Mouse (Mus musculus) adrenal gland, adult 18-20 months (tissue): ENCODE data around the gene Rad18. TPM values are rescaled to one million over a fixed set of nuclear protein-coding genes. Genes with fewer than 3 reads are reported as not detected.
"Not testable (repeated sequence)": the region's sequence is repeated elsewhere in the genome, so short reads cannot be mapped to it uniquely, and the experiment has no call there.

ENCODE experiments used
- DNase-seq, 2 experiments: peaks; one replicate each; pipeline ENCODE4 v3.0.0; 2021 to 2022; ENCODE audit warnings: low spot score in 2 of 2
- long read RNA-seq, 2 experiments: library from polyadenylated mRNA; stranded (forward); transcript quantifications; one replicate each; pipeline ENCODE4 v2.0.0; 2021
- total RNA-seq, 2 experiments: library from RNA; stranded (reverse); gene quantifications; 1 replicate in 1 of 2; 2 replicates in 1 of 2; pipeline ENCODE4 v1.2.3; 2021

The Rad18 gene
- total RNA-seq = 1 to 10 TPM; 4.0 to 6.1 TPM
- long read RNA-seq, experiment 1, partial matches to known transcripts = 0 of 2 reads
- long read RNA-seq, experiment 1, other reads (novel, unspliced or antisense) = 1 of 2 reads
- long read RNA-seq, experiment 2, partial matches to known transcripts = 2 of 7 reads
- long read RNA-seq, experiment 2, other reads (novel, unspliced or antisense) = 2 of 7 reads

DNA sequence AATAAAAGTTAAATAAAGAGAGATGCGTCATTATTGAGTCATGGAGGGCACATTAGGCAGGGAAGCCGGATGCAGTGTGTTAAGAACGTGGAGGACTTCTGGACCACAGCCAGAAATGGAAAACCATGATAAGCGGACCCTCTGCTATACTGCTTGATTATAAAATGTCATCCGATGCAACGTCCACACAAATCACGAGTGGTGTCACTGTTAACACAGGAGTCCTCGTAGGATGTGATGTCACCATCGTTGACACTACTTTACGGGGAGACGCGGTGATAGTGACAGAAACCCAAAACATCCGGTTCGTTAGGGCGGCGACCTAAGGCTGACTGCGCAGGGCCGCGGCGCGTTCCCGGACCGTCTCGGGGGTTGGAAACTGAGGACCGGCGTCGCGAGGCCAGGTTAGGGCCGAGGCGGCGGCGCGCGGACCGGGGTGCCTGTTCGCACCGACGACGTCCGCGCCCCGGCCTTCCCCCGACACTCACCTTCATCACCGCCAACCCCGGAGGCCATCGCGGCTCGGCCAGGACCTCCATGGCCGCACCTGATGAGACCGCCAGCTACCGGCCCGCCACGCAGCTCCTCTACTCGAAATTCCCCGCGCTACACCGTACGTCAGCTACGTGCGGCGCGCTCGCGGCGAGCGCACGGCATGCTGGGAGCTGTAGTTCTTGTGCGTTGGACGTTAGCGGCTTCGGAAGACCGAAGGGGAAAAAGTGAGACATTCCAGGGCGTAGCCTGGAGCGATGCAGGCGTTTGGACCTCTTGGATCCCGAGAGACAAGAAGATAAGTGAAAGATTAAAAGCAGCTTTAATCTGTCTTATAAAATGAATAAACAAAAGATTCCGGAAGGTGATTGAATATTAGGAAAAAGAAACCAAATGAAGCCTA, at the start of gene Rad18:
Gene Rad18 (minus strand): TSS at position 631 of the 895 bp plus-strand sequence.
- peak; percentile 79 for DNase-seq

DNA sequence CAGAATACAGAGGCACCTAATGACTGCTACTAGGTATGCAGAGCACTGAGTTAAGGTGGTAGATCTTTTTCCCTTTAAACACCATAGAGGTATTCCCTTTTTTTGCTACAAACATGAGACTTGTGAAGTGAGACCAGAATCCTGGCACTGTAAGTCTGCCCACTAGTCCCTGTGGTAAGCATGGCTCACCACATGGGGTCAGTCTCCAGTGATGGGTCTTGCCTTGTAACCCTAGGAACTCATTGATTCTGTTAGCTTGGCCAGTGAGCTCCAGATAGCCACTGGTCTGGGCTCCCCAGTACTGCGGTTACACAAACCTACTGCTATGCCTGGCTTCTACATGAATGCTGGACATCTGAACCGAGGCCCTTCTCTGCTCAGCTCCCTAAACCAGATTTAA, 45.8 kb upstream of the Rad18 start:
- no peak for DNase-seq

DNA sequence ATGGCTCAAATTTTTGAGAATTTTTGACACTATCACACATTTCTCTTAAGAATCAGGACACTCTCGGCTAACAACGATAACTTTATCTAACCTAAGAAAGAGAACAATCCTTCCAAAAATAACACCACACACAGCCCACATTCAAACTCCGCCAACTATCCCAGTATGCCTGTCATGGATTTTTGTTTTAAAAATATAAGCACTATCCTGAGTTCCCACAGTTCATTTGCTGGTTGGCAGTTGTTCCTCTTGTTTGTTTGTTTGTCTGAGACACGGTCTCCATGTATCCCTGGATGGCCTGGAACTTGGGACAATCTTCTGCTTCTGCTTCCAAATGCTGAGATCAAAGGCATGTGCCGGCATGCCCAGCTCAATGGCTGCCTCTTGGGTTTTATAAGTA, 45.3 kb upstream of the Rad18 start:
- DNase-seq = no peak

DNA sequence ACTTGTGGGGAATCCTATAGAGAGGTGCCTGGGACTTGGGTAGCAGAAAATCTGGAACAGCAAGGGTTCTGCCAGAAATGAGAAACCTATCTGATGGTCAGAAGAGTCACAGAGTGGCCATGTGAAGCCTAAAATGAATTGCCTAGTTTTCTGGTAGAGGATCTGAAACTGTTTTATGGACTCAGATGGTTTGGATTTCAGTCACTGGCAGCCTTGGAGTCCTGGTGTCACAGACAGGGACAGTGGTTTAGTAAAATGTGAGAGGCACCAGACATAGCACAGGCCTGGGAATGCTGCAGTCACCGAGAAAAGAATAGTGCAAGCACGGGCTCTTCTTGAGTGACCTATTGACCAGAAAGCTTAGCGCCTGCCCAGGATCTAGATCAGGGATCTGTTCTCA, 43.1 kb upstream of the Rad18 start:
- DNase-seq = no peak

DNA sequence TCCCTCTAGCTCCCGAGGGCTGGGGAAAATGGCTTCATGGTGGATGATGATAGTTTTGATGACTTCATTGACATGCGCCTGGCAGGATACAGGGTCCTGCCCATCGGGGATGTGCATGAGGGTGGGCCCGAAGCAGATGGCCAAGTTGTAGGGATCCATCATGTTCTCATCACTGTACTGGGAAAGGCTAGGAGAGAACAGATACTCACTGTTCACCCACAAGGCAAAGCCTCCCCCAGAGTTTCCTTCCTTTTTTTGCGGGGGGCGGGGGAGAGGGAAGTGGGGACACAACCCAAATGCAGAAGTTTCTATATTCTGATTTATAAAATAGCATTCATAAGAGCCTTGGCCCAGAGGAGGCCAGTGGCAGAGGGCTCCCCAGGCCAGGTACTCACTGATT, 42.4 kb upstream of the Rad18 start:
- no peak for DNase-seq

DNA sequence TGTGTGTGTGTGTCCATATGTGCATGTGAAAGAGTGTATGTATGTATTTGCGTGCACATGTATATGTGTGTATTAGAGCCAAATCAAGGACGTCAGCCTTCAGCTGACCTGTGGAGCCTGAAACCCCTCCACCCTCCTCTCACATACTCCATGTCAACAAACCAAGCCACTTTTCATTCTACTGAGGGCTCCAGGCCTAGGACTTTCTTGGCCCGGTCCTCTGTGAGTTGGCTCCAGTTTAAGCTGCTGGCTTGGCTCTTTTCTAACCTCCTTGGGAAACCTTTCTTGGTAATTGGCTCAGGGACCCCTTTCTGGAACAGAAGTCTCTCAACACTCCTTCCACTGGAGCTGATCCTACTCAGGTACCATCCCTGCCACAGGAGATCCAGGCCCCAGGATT, 40.0 kb upstream of the Rad18 start:
- DNase-seq = no peak

DNA sequence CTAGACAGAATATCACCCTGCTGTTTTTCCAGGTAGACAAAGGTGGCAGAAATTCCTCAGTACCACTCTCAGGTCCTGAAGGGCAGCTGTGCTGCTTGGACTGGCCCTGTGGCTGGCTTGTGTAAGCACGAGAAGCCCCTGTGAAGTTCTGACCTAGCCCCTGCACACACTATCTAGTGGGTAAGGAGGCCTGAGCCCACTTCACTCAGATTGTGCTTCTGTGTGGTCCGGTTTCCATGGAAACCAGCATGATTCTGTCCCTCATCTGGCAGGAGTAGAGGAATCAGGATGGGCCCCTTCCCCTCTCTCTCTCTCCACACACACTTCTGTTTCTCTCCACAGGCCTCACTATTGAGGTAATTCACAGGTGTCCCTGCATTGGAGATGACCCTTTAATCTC, 38.6 kb upstream of the Rad18 start:
- no peak for DNase-seq

DNA sequence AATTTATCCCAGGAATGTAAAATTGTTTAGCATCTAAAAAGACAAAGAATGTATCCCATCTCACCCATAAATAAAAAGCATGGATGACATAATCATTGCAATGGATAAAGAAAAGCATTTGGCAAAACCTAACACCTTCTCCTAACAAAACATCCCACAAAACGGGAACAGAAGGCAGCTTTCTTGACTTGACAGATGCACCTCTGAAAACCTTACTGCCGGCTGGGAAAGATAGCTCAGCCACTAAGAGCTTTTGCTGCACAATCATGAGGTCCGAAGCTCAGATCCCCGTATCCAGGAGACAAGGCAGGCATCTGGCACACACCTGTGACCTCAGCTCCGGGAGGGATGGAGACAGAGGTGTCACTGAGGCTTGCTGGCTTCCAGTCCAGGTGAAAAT, 37.5 kb upstream of the Rad18 start:
- DNase-seq = no peak

DNA sequence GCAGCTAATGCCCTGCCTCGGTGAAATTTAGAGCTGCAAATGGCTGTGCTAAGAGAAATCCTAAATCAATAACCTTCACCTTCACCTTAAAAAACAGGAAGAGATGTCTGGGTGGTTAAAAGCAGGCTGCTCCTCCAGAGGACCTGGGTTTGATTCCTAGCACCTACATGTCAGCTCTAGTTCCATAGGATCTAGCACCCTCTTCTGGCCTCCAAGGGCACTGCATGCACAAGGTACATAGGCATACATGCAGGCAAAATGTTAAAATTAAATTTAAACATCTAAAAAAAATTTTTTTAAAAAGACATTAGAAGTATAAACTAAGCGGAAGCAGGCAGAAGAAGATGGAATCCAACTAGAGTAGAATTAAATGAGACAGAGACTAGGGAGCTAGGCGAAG, 35.9 kb upstream of the Rad18 start:
- no peak for DNase-seq

DNA sequence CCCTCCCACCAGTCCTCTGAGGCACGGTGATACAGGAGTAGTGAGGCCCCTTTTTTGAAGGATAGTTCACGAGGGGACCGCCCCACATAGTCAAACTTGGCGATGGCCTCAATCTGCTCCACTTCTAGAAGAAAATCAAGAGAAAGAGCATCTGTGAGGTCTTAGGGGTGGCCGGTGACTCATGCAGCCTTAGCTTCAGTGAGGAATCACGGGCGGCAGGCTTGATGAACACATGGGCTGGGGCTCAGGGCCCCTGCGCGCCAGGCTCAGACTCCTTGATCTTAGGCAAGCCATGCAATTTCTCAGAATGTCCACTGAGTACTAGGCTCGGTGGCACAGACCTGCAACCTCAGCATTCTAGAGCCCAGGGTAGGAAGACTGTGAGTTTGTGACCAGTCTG, 34.9 kb upstream of the Rad18 start:
- peak in 1 of 2 experiments; percentile 23 for DNase-seq

DNA sequence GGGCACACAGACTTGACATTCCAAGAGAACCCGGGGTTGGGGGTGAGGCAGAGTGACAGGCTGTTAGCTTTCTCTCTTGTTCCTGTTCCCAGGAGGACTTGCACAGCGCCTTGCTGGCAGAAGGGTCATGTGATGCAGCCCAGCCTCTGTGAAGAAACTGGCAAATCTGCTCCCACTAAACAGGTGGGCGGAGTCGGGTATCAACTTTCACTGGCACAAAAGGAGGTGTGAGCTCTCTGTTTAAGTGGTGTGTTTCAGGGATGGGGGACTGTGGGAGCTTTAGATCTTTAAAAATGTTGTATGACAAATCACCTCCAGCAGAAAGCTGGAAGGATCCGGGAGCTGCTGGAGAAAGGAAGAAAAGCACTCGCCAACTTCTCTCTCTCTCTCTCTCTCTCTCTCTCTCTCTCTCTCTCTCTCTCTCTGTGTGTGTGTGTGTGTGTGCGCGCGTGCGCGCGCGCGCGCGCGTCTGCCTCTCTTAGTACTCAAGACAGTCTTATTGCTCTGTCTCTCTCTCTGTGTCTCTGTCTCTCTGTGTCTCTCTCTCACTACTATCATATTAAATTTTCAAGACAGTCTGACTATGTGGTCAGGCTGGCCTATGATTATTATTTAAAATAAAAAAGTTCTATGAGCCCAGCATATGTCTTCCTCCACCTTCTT, 32.4 kb upstream of the Rad18 start:
- no peak for DNase-seq

DNA sequence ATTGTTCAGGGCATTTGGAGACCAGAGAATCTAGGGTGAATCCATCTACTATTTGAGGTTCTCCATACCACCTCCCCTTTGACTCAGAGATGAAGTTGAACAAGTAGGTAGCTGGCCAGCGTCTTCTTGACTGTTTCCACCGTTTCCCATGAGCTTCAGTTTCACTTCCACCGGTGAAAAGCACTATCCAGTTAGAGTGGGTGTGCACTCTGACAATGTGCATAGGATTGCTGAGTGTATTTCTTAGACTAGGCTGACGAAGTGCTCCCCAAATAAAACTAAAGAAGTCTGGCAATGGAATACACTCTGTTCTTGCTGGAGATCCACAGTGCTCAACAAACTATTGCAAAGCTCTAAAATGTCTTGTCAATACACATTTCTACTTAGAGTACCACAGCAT, 29.0 kb upstream of the Rad18 start:
- no peak for DNase-seq

DNA sequence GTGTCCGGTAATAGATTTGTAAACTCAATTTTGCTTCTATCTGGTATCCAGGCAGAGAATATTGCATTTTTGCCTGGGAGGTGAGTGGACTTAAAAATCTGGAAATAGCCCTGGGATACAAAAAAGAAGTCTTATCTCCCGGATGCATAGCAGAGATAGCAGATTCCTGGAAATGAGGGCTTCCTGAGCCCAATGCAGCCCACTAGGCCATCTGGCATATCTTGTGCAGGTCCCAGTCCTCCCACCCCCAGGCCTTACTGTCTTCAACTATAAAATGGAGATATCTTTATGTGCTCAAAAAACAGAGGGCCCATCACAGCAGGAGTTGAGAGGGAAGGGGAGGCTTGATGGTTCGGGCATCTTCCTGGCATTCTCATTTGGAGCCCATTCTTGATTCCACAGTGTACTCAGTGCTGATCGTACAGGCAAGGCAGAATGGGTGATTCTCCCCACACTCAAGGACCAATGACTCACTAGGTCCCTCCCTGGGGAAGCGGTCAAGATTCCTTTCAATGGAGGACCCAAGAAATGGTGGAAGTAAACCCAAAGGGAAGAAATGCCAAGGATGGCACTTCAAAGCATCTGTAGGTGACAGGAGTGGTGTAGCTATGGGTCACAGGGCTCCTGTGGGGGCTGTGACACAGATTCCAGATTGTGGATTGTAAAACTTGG, 24.1 kb upstream of the Rad18 start:
- no peak for DNase-seq

DNA sequence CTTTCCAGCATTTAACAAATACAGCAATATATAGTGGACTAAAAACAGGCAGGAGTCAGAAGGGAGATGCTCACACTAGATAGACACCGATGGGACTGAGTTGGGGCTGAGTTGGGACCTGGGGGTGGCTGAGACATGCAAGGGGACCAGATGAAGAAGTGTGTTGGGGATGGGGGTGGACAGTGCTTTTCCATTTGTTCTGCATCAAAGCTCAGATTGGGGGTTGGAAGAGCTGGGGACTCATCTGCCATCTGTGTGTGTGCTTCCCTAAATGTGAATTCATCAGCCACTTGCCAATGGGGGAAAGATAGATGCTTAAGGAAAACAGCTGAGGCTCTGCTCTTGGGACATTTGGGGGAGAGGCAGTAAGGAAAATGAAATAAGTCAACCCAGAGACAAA, 23.5 kb upstream of the Rad18 start:
- no peak for DNase-seq

DNA sequence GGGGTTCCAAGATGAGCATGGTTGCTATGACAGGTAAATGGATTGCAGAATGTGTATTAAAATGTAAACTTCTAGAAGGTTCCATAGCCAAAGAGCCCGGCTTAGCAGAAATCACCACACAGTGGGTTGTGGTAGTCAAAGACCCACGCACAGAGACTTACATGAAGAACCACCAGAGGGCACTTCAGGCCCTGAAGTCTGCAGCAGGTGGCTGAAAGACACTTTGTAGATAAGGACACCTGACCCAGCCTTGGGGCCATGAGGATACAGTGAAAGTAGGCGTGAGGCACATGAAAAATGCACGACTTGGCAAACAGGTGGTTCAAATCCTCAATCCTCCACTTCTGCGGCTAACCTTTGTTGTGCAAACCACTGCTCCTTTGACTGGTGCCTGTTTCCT, 20.7 kb upstream of the Rad18 start:
- DNase-seq = no peak

DNA sequence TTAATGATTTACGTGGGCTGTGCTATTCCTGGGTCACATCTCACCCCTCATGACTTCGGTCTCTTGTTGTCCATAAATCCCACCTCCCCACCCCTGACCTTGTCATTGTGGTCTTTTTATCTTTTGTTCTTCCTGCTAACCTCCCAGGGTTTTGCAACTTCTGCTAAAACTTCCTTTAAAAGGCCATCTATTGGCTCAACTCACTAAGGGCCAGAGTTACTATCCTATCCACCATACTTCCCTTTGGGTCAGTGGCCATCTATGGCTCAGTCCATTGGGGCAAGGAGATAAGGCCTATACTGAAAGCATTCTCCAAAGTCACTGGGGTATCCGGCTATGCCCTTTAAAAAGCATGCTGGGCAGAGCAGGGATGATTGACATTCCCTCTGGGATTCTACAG, 17.5 kb upstream of the Rad18 start:
- no peak for DNase-seq

DNA sequence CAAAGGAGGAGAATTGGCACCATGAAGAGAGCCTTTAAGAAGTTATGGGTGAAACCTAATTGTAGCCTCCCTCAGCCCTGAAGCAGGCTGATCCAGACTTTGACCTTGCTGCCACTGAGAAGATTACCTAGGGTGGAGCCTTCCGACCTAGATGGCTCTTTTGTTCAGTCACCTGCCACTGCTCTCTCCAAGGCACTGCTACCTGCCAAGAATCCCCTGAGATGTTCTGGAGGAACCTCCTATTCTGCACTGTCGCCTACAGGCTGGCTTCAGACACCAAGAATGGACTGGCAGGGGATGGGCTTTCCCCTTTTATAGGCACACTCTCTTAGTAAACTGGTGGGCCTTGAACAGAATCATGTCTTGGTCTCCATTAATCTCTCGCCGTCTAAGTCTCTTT, 5.8 kb upstream of the Rad18 start:
- not testable (repeated sequence) for DNase-seq

DNA sequence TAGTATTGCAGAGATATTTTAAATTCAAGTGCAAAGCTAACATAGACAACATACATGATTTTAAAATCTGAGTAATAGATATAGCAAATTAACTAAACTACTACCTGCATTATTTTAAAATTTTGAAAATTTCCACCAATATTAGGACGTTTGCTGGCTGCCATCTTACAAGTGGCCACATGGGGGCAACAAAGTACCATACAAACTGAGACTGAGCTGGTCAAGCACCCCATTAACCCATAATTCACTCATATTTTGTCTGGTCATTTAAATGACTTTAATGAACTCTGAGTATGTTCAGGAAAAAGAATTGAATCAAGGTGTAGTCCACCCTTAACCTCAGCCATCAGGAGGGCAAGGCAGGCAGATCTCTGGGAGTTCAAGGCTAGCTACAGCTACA, 3.9 kb upstream of the Rad18 start:
- peak; percentile 59 for DNase-seq

DNA sequence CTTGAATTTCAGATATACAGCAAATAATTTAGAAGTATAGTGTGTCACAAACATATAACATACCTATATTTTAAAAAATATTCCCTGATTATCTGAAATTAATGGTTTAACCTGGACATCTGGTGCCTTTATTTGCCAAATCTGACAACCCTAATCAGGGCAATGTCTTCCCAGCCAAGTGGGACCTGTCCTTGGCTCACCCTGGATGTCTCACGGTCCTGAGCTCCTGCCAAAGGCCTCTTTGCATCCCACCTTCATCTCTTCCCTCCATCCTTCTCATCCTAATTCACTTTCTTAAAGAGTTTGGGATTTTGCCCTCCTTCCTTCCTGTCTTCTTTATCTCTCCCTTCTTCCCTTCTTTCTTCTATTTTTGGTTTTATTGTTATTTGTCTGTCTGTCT, 2.6 kb upstream of the Rad18 start:
- DNase-seq = no peak

DNA sequence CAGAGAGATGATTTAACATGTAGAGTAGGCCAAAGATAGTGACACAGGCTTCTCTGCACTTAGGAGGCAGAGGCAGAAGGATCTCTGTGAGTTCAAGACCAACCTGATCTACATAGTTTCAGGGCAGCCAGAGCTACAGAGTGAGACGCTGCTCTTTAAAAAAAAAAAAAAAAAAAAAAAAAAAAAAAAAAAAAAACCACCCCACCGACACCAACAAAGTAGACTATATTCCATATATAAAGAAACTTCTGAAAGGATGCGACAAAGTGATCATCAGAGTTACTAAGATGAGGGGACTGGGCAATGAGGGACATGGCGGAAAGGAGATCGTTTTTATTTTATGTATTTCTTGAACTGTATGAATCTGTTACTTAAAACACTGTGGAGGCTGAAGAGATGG, 2.0 kb downstream of the Rad18 start:
- DNase-seq = no peak

DNA sequence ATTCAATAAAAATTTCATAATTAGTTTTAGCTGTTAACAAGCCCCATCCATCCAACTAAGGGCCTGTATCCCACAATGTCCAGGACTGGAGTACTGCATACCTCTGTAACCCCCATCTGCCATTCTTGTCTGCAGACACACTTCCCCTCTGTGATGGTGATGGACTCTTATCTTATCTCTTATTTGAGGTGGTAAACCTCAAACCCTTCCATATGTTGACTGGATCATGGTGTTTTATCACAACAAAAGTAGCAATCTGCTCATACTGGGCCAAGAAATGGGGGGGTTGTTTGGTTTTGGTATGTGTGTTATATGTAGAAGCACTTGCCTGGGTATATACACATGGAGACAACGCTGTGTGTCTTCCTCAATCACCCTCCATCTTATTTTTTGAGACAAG, 5.0 kb downstream of the Rad18 start:
- DNase-seq = no peak

DNA sequence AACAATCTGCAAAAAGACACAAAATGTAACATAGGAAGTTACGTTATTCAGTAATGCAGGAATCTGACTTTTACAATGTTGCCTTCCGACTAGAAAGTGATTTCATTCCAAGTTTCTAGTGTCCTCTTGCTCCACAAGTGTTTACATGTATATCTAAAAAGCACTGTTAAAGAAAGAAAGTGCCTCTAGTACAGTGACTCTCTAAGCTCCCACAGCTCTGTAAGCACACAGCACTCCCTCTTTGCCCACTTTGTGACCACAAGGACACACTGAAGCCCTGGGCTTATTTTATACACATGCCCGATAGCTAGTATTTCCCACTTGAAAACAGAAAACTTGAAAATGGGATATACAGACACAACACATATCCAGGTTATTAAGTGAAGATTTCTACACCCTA, 8.5 kb downstream of the Rad18 start:
- DNase-seq = no peak
